In the genomic region with DNA sequence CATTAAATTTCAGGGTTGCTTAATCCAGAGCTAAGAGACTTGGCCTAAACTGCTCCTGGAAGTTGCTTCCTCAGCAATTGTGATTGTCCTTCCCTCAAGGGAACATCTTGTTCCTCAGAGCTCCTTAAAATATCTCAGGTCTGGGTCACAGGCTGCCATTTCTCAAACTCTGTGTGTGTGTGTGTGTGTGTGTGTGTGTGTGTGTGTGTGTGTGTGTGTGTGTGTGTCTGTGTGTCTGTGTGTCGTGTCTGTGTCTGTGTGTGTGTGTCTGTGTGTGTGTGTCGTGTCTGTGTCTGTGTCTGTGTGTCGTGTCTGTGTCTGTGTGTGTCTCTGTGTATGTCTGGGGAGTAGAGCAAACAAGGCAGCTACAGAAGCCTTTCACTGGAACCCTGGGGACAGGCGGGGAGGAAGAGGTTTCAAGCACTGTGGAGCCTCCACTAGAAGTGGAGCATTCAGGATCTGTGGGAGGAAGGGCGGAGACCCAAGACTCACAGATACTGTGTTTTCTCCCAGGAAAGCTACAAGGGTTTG, we compare ENCODE assay signal across 7 mouse cellular contexts. TPM values are rescaled to one million over a fixed set of nuclear protein-coding genes. Genes with fewer than 3 reads are reported as not detected.
DNase-seq lines count a peak whose midpoint lies in the region; ATAC-seq lines count a peak whose summit lies in the region.

No protein-coding gene starts in this region.

- no peak overlapping the region for H3K4me2 ChIP-seq in heart, embryonic 15.5 days
- no peak overlapping the region for H3K4me2 ChIP-seq in limb, embryonic 12.5 days

- H3K4me1 ChIP-seq in heart, embryonic 15.5 days (replicated peaks): peaks cover 22% of the 10 kb centered on the region
- peaks cover 45% of the 10 kb centered on the region for H3K4me1 ChIP-seq in limb, embryonic 12.5 days (replicated peaks)

- DNase-seq in right cerebral cortex, adult 18-20 months: peak; percentile 14
- DNase-seq in right cerebral cortex, postnatal 4 days: no peak
- DNase-seq in urinary bladder, adult 2 months (ENCODE audit: low spot score): no peak
- DNase-seq in layer of hippocampus, adult 8-10 months (ENCODE audit: low spot score in 2 of 2): no peak
- no peak for DNase-seq in thymus, postnatal 0 days (ENCODE audit: low spot score)

- no peaks in the 10 kb centered on the region for H3K27me3 ChIP-seq in heart, embryonic 15.5 days
- no peaks in the 10 kb centered on the region for H3K27me3 ChIP-seq in limb, embryonic 12.5 days

- no peak for ATAC-seq in heart, embryonic 15.5 days (replicated peaks; ENCODE audit: insufficient number of reproducible peaks, insufficient read depth, low FRiP score, low read depth)
- ATAC-seq in limb, embryonic 12.5 days (ENCODE audit: insufficient number of reproducible peaks, insufficient read depth, low FRiP score, low TSS enrichment, low read depth): no peak

- no peaks in the 10 kb centered on the region for H3K9me3 ChIP-seq in heart, embryonic 15.5 days (replicated peaks)
- no peaks in the 10 kb centered on the region for H3K9me3 ChIP-seq in limb, embryonic 12.5 days

- WGBS in heart, embryonic 15.5 days: 64% methylated on average over 5 of the region's 5 CpGs
- 59% methylated on average over 5 of the region's 5 CpGs for WGBS in limb, embryonic 12.5 days

- H3K36me3 ChIP-seq in heart, embryonic 15.5 days: no peaks in the 10 kb centered on the region
- H3K36me3 ChIP-seq in limb, embryonic 12.5 days: peaks cover 42% of the 10 kb centered on the region

- H3K27ac ChIP-seq in heart, embryonic 15.5 days: peak overlapping the region; percentile 40
- H3K27ac ChIP-seq in limb, embryonic 12.5 days: peak overlapping the region; percentile 54

- no peak overlapping the region for H3K4me3 ChIP-seq in heart, embryonic 15.5 days
- no peak overlapping the region for H3K4me3 ChIP-seq in limb, embryonic 12.5 days (replicated peaks)

- H3K9ac ChIP-seq in heart, embryonic 15.5 days: no peak overlapping the region
- H3K9ac ChIP-seq in limb, embryonic 12.5 days (replicated peaks): 0 out of 2 replicates have a peak overlapping the region, but pooled peaks have one; percentile 0

RNA-seq across cellular contexts. Expression of gene Mertk, which starts 47.9 kb away (rescaled TPM):
- polyA plus RNA-seq in heart, embryonic 15.5 days (2015; fragmentation: Nextera tagmentation; extraction: Ambion mirVana): 3.7 and 5.2 TPM in 2 replicates
- polyA plus RNA-seq in limb, embryonic 12.5 days (2016; fragmentation: Nextera tagmentation; extraction: Ambion mirVana): 20.0 and 21.0 TPM in 2 replicates
- polyA plus RNA-seq in urinary bladder, adult 2 months (2012; rRNA removed): 6.8 and 10.0 TPM in 2 replicates
- 10 to 100 TPM; 33.7 to 40.4 (median 36.1) TPM for total RNA-seq in layer of hippocampus, adult 8-10 months (2022)
- 1.5 and 1.9 TPM in 2 replicates for polyA plus RNA-seq in thymus, postnatal 0 days (2015; fragmentation: Nextera tagmentation; extraction: Ambion mirVana)

RNA-seq across cellular contexts. Expression of gene Anapc1, which starts 59.5 kb away (rescaled TPM):
- polyA plus RNA-seq in heart, embryonic 15.5 days (2015; fragmentation: Nextera tagmentation; extraction: Ambion mirVana): 31.8 and 44.9 TPM in 2 replicates
- polyA plus RNA-seq in limb, embryonic 12.5 days (2016; fragmentation: Nextera tagmentation; extraction: Ambion mirVana): 89.8 and 90.0 TPM in 2 replicates
- 40.3 and 45.9 TPM in 2 replicates for polyA plus RNA-seq in urinary bladder, adult 2 months (2012; rRNA removed)
- total RNA-seq in layer of hippocampus, adult 8-10 months (2022): 10 to 100 TPM; 60.5 to 75.1 (median 71.7) TPM
- 35.4 and 35.9 TPM in 2 replicates for polyA plus RNA-seq in thymus, postnatal 0 days (2015; fragmentation: Nextera tagmentation; extraction: Ambion mirVana)
